Mouse (Mus musculus) liver, postnatal 0 days (tissue): ENCODE measurements around the gene Lmtk3.

Experiments used
- CTCF ChIP-seq: sonication (generic); IDR thresholded peaks from 2 replicates; pipeline ENCODE4 v1.5.1; 2016; ENCODE audit warnings: antibody characterized with exemption, low read depth
- EP300 ChIP-seq: IDR thresholded peaks from 2 replicates; pipeline ENCODE4 v1.6.1; 2016; ENCODE audit warnings: antibody characterized with exemption, low read depth, mild to moderate bottlenecking

- TF ChIP-seq CTCF (no peak), EP300 (no peak)
Observed at GRCm38 (mm10) chr7:45786136-45786578, 2.6 kb downstream of the Lmtk3 start.
